Mouse (Mus musculus) gastrocnemius, postnatal 10 days (tissue): ENCODE results near the gene Gli1. TPM values are rescaled to one million over a fixed set of nuclear protein-coding genes. Genes with fewer than 3 reads are reported as not detected.

ENCODE experiments used
- DNase-seq: peaks from one replicate; pipeline ENCODE4 v3.0.0; 2021; ENCODE audit warnings: mixed read lengths
- total RNA-seq, 2 experiments: library from RNA; stranded (reverse); gene quantifications; 2 replicates each; pipeline ENCODE4 v1.2.3; 2021

Gene Gli1
- total RNA-seq, 2 experiments from 2014 or later = 3.3 to 6.8 TPM

GRCm38 (mm10) chr10:127291881-127292638, 49.7 kb downstream of the Gli1 start:
- DNase-seq = no peak

DNA sequence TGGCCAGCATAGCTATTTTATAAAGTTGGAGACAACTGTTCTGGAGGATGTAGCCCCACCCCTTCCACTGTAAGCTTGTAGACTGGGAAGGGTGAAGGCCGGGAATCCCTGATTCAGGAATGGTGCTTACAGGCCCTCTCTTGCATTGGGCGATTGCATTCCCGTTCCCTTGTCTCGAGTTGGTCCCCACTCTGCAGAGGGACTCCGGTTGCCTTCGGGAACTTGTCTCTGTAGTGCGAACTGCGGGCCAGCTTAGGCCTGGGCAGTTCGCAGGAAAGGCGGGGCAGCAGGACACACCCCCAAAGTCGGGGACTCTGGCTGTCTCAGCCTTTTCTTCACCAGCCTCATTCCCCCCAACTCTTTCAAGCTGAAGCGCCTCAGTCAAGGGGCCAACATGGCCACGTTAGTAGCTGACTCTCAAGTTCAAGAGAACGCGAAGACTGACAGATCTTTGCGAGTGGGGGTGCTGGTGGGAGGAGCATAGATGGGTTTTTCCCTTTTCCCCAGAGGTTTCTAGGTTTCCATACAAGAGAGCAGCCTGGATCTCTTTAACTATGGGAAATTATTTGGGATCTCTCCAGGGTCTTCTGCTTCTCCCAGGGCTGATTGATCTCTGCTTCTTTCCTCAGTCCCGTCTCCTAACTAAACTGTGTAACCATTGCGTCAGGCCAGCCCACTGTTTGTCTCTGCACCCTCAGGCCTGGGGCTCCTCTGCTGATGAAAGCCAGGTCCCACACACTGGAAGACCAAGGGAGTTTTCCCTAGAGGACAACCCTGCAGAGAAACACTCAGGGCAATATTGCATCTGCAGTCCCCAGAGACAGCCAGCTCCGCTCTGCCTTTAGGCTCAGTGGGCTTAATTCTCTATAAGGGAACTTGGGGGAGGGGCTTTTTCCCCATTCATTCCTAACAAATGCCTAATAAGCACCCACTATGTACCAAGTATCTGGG, 50.6 kb downstream of the Gli1 start:
- peak; percentile 50 for DNase-seq

DNA sequence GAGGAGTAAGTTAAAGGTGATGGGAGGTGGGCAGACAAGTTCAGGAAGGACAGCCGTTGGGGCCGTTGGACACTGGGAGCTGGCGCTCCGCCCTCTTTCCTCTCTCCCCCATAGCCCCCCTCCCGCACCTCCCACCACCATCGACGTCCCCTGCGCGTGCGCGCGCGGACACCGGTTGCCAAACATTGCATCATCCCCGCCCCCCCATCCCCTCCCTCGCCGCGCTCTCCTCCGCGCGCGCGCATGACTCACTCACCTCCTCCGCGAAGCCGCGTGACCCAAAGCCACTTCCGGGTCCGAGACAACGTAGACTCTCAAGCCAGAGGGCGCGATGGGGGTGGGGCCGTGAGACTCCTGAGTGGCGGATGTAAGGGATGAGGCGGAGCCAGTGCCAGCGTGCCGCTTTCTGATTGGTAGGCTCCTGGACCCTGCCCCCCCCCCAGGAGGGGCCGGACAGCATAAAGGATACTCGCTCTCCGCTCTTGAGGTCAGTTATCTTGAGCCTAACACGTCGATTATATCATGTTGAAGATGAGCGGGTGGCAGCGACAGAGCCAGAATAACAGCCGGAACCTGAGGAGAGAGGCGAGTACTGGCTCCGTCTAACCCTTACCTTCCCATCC, 51.4 kb downstream of the Gli1 start:
- peak; percentile 99 for DNase-seq

GRCm38 (mm10) chr10:127289573-127290191, 52.1 kb downstream of the Gli1 start:
- peak; percentile 53 for DNase-seq

- peak; percentile 93 for DNase-seq
Observed at GRCm38 (mm10) chr10:127288800-127289572, 52.8 kb downstream of the Gli1 start, which contains the start of gene Mbd6. TSS of gene Mbd6 (minus strand) at chr10:127289018.

- peak; percentile 50 for DNase-seq
Observed at GRCm38 (mm10) chr10:127288328-127288799, 53.4 kb downstream of the Gli1 start.

- no peak for DNase-seq
Observed at GRCm38 (mm10) chr10:127287936-127288293, 53.9 kb downstream of the Gli1 start.

GRCm38 (mm10) chr10:127287271-127287935, 54.4 kb downstream of the Gli1 start:
- no peak for DNase-seq

DNA sequence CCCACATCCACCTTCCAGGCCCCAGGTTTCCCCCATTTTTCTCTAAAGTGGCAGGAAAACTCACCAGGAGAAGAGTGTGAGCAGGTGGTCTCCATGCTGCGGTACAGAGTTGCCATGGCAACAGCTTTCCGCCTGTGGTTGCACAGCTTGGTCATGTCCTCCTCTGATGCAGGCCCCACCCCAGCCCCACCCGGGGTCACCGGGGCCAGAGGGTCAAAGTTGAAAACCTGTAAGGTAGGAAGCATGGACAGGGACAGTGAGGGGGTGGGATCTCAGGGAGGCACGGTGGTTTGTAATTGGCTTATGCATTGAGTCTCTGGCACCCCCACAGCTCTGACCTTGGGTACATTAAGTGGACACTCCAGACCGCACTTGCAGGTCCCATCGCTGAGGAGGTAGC, 55.0 kb downstream of the Gli1 start:
- DNase-seq = no peak

GRCm38 (mm10) chr10:127286194-127286593, 55.6 kb downstream of the Gli1 start:
- no peak for DNase-seq

GRCm38 (mm10) chr10:127285644-127286043, 56.1 kb downstream of the Gli1 start:
- DNase-seq = no peak

DNA sequence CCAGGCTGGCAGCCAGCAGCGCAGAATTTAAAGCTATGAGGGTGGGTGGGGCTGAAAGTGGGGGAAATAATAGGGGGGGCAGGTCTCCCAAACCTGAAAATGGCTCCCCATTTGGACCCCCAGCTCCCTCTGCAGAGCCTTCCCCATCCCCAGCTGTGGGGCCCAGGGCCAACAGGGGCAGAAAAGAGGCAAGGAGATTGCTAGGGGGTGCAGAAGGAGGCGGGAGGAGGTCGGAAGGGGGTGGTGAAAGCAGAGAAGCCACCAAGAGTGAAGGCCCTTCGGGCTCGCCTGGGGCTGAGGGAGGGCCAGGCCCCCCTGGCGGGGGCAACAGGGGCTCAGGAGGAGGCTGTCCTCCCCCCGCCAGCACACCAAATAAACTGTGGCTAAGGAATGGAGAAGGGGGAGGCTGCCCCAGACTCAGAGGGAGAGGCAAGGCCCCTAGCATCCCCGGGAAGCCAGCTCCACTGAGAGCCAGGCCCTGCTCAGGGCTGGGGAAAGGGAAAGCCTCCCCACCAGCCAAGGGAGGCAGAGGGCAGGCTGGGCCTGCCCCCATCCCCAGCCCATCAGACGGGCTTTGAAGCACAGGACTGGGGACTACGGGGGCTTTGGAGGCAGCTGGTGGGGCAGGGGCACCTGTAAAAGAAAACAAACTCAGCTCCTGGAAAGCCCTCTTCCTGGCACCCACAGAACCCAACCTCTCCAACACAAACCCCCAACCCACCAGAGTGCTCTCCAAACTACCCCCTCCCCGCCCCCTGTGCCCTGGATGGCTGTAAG, 56.9 kb downstream of the Gli1 start:
- DNase-seq = no peak

DNA sequence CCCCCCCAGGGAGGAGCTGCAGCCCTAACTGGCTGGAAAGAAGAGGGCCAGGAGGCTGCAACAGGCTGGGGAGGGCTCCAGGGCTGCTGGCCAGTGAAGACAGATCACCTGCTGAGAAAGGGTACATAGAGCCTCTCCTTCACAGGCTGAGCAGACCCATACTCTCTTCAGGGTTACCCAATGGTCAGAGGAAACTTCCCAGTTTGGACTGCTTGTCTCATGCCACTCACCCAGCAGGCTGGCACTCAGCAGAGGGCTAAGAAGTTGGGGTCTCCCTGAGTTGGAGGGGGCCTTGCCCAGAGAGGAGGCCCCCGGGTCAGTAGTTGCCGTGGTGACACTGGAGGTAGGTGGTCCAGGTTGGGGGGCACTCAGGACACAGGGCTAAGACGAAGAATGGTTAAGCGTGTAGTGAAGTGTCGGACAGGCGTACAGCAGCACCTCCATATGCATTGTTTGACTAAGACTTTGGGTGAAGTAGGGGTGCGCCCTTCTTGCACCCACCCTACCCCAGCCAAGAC, 57.6 kb downstream of the Gli1 start:
- no peak for DNase-seq

- no peak for DNase-seq
Observed at GRCm38 (mm10) chr10:127282620-127283215, 59.1 kb downstream of the Gli1 start.

- DNase-seq = no peak
Observed at GRCm38 (mm10) chr10:127281316-127281715, 60.5 kb downstream of the Gli1 start.
